Mouse (Mus musculus): ENCODE data around the gene A030003K21Rik. TPM values are rescaled to one million over a fixed set of nuclear protein-coding genes. Genes with fewer than 3 reads are reported as not detected.

The A030003K21Rik gene
- polyA plus RNA-seq, 1 experiment = not detected

DNA sequence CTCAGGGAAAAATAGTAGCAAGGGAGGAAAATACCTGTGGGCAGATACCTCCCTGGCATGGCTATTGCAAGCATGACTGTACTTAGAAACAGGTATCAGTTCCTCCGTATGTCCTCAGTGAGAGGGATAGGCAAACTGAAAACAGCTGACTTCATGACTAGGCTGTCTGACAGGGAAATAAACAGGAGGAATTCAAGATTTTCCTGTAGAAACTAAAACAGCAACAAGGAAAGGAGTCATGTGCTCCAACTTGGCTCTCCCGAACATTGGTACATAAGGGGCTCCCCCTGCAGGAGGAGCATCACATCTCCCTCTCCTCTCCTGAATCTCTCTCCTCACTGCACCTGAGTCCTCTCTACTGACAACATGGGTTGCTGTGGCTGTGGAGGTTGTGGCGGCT, 30.2 kb downstream of the A030003K21Rik start, which contains the start of gene A030005L19Rik:
TSS of gene A030005L19Rik (plus strand) at position 301 of the 400 bp plus-strand sequence.
- Histone ChIP-seq H3K4me1 (ENCODE audit: control insufficient read depth, insufficient read depth, insufficient read length, low read length) (0 out of 2 replicates have a peak, but pooled peaks cover 2% of the 10 kb centered on the region), H3K27me3 (ENCODE audit: control insufficient read depth, insufficient read depth, low read length) (no peaks in the 10 kb centered on the region), H3K4me3 (ENCODE audit: low read depth, low read length) (no peak within 1 kb of the TSS), H3K36me3 (ENCODE audit: control insufficient read depth, insufficient read depth, low read length) (no peaks in the 10 kb centered on the region), H3K27ac (ENCODE audit: insufficient read depth, low read depth, low read length) (no peak within 1 kb of the TSS)
- 68% methylated on average over 3 of the region's 3 CpGs for WGBS
- TF ChIP-seq CTCF (IDR thresholded peaks at IDR 0.05; ENCODE audit: extremely low read depth, insufficient read length, insufficient replicate concordance, low read depth, low read length) (no peak), POLR2A (IDR thresholded peaks at IDR 0.05; ENCODE audit: low read depth, low read length) (no peak)

DNA sequence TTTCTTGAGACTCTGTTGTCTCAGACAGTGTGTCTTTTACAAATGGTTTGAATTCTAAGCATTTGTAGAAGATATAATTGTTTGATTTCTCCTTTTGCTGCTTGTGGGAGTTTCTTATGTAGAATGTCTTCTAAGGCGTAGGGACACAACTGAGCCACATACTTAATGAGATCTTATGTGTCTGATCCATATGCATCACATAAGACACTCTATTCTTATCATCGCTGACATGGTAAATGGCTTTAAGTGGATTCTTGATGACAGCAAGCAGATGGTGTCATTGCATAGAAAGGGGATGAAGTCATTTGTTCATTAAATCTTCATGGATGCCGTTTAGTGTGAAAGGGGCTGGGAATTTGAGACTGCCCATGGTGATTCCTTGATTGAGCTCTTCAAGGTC, 37.3 kb downstream of the A030003K21Rik start:
- Histone ChIP-seq H3K27me3 (ENCODE audit: control insufficient read depth, insufficient read depth, low read length) (no peaks in the 10 kb centered on the region), H3K4me1 (ENCODE audit: control insufficient read depth, insufficient read depth, insufficient read length, low read length) (no peaks in the 10 kb centered on the region), H3K4me3 (ENCODE audit: low read depth, low read length) (no peak overlapping the region), H3K27ac (ENCODE audit: insufficient read depth, low read depth, low read length) (no peak overlapping the region), H3K36me3 (ENCODE audit: control insufficient read depth, insufficient read depth, low read length) (peaks cover 13% of the 10 kb centered on the region)
- no peak for TF ChIP-seq POLR2A (IDR thresholded peaks at IDR 0.05; ENCODE audit: low read depth, low read length)
- TF ChIP-seq CTCF (IDR thresholded peaks at IDR 0.05; ENCODE audit: extremely low read depth, insufficient read length, insufficient replicate concordance, low read depth, low read length) = no peak
- WGBS = 89% methylated on average over 3 of the region's 3 CpGs

DNA sequence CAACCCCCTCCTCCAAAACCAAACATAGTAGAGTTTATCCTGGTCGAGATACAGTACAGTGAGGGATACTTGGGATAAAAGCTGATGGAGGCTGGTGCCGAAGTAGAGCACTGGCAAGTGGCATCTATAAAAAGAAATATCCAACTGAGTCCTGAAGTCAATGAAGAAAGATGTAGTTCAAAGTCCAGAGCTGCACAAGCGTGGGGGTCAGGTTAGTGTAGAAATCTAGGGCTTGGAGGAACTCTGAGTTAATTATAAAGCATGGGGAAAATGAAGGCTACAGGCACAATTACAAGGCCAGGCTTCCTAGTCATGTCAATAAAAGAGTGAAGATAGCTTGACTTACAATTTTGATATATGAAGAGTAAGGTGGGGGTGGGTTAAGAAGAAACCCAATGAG, 42.0 kb downstream of the A030003K21Rik start:
- Histone ChIP-seq H3K36me3 (ENCODE audit: control insufficient read depth, insufficient read depth, low read length) (peaks cover 38% of the 10 kb centered on the region), H3K4me3 (ENCODE audit: low read depth, low read length) (no peak overlapping the region), H3K4me1 (ENCODE audit: control insufficient read depth, insufficient read depth, insufficient read length, low read length) (no peaks in the 10 kb centered on the region), H3K27ac (ENCODE audit: insufficient read depth, low read depth, low read length) (no peak overlapping the region), H3K27me3 (ENCODE audit: control insufficient read depth, insufficient read depth, low read length) (no peaks in the 10 kb centered on the region; the same call in 1 of the 2 replicates)
- TF ChIP-seq CTCF (IDR thresholded peaks at IDR 0.05; ENCODE audit: extremely low read depth, insufficient read length, insufficient replicate concordance, low read depth, low read length) (no peak), POLR2A (IDR thresholded peaks at IDR 0.05; ENCODE audit: low read depth, low read length) (no peak)
- WGBS = 82% methylated on average over 3 of the region's 3 CpGs

DNA sequence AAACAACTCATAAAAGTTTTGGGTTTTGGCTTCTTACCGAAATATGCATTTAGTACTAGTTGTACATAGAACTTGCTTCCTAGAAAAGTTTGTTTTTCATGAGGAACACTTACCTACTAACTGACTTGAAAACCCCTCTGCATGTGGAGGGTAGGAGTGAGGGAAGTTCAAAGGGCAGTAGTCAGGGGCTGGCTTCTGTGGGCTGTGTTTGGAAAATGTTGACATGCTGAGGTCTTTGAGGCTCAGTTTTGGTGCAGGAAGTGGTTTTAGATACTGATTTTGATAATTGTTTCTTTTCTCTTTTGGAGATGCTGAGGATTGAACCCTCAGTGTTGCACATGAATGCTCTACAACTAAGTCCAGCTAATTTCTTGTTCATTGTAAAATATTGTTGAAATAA, 42.6 kb downstream of the A030003K21Rik start:
- 88% methylated on average over 1 of the region's 1 CpGs for WGBS
- no peaks in the 10 kb centered on the region; the same call in 1 of the 2 replicates for H3K27me3 ChIP-seq (ENCODE audit: control insufficient read depth, insufficient read depth, low read length)
- H3K4me1 ChIP-seq (ENCODE audit: control insufficient read depth, insufficient read depth, insufficient read length, low read length) = no peaks in the 10 kb centered on the region
- H3K36me3 ChIP-seq (ENCODE audit: control insufficient read depth, insufficient read depth, low read length) = peaks cover 40% of the 10 kb centered on the region
- no peak for TF ChIP-seq CTCF (IDR thresholded peaks at IDR 0.05; ENCODE audit: extremely low read depth, insufficient read length, insufficient replicate concordance, low read depth, low read length)
- no peak for TF ChIP-seq POLR2A (IDR thresholded peaks at IDR 0.05; ENCODE audit: low read depth, low read length)
- H3K27ac ChIP-seq (ENCODE audit: insufficient read depth, low read depth, low read length) = no peak overlapping the region
- no peak overlapping the region for H3K4me3 ChIP-seq (ENCODE audit: low read depth, low read length)

DNA sequence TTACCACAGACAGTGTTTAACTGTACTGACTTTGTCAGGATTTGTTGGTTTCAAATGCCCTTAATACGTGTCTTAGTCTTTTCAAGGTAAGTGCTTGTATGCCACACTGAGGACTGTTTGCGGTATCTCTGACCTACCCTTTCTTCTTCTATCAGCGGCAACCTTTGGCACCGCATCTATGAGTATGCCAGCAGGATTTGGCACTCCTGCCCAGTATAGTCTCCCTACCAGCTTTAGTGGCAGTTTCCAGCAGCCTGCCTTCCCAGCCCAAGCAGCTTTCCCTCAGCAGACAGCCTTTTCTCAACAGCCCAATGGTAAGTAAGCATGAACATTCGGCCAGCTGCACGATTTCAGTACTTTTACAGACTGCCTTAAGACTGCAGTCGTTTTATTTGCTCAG, 49.9 kb downstream of the A030003K21Rik start:
- Histone ChIP-seq H3K36me3 (ENCODE audit: control insufficient read depth, insufficient read depth, low read length) (peaks cover 40% of the 10 kb centered on the region), H3K27ac (ENCODE audit: insufficient read depth, low read depth, low read length) (no peak overlapping the region), H3K4me3 (ENCODE audit: low read depth, low read length) (no peak overlapping the region), H3K4me1 (ENCODE audit: control insufficient read depth, insufficient read depth, insufficient read length, low read length) (no peaks in the 10 kb centered on the region), H3K27me3 (ENCODE audit: control insufficient read depth, insufficient read depth, low read length) (no peaks in the 10 kb centered on the region)
- WGBS = 75% methylated on average over 7 of the region's 7 CpGs
- TF ChIP-seq POLR2A (IDR thresholded peaks at IDR 0.05; ENCODE audit: low read depth, low read length) = no peak
- TF ChIP-seq CTCF (IDR thresholded peaks at IDR 0.05; ENCODE audit: extremely low read depth, insufficient read length, insufficient replicate concordance, low read depth, low read length) = no peak

Other genes starting within 250 kb of the A030003K21Rik start
- 22.3 and 31.7 TPM in 2 replicates for gene Mff, start 218.5 kb downstream of the A030003K21Rik start, polyA plus RNA-seq (2012; rRNA removed)
- gene Tm4sf20, start 174.9 kb downstream of the A030003K21Rik start, polyA plus RNA-seq (2012; rRNA removed) = 38.1 and 224 TPM in 2 replicates
- not detected in 2 replicates for gene Gm47791, start 172.1 kb downstream of the A030003K21Rik start, polyA plus RNA-seq (2012; rRNA removed)
- gene Agfg1, start 103.9 kb downstream of the A030003K21Rik start, polyA plus RNA-seq (2012; rRNA removed) = 28.4 and 46.7 TPM in 2 replicates
- 1.6 and 2.2 TPM in 2 replicates for gene A030005L19Rik, start 30.1 kb downstream of the A030003K21Rik start, polyA plus RNA-seq (2012; rRNA removed)
- gene A030014E15Rik, start 18.5 kb downstream of the A030003K21Rik start, polyA plus RNA-seq (2012; rRNA removed) = not detected in 2 replicates
- not detected in 2 replicates for gene Gm6217, start 12.0 kb downstream of the A030003K21Rik start, polyA plus RNA-seq (2012; rRNA removed)
- not detected in 2 replicates for gene Gm7544, start 12.6 kb upstream of the A030003K21Rik start, polyA plus RNA-seq (2012; rRNA removed)
- gene Gm47955, start 16.9 kb upstream of the A030003K21Rik start, polyA plus RNA-seq (2012; rRNA removed) = not detected in 2 replicates
- gene Gm47959, start 57.2 kb upstream of the A030003K21Rik start, polyA plus RNA-seq (2012; rRNA removed) = not detected in 2 replicates
- gene Slc19a3, start 95.1 kb upstream of the A030003K21Rik start, polyA plus RNA-seq (2012; rRNA removed) = 0.63 and 8.2 TPM in 2 replicates
- not detected in 2 replicates for gene Krtap28-10, start 99.1 kb upstream of the A030003K21Rik start, polyA plus RNA-seq (2012; rRNA removed)
- 0.09 TPM in 1 of 2 replicates, not detected in the other for gene Gm47969, start 101.5 kb upstream of the A030003K21Rik start, polyA plus RNA-seq (2012; rRNA removed)
- 0.18 TPM in 1 of 2 replicates, not detected in the other for gene A030005K14Rik, start 116.0 kb upstream of the A030003K21Rik start, polyA plus RNA-seq (2012; rRNA removed)
- gene Krtap28-13, start 117.5 kb upstream of the A030003K21Rik start, polyA plus RNA-seq (2012; rRNA removed) = 1.3 TPM in 1 of 2 replicates, not detected in the other
- 4.1 and 15.3 TPM in 2 replicates for gene Ccl20, start 173.4 kb upstream of the A030003K21Rik start, polyA plus RNA-seq (2012; rRNA removed)
- gene Daw1, start 216.4 kb upstream of the A030003K21Rik start, polyA plus RNA-seq (2012; rRNA removed) = not detected in 2 replicates

Data from small intestine, adult 2 months (tissue).